Mouse (Mus musculus) cerebellum, postnatal 36 days (tissue): ENCODE measurements around the gene Gm11020.
"Not testable (repeated sequence)": the region's sequence is repeated elsewhere in the genome, so short reads cannot be mapped to it uniquely, and the experiment has no call there.

ENCODE experiments used
- DNase-seq, 2 experiments: peaks; one replicate each; pipeline ENCODE4 v3.0.0; 2021 to 2022; ENCODE audit warnings: mixed read lengths in 2 of 2

The Gm11020 gene

DNA sequence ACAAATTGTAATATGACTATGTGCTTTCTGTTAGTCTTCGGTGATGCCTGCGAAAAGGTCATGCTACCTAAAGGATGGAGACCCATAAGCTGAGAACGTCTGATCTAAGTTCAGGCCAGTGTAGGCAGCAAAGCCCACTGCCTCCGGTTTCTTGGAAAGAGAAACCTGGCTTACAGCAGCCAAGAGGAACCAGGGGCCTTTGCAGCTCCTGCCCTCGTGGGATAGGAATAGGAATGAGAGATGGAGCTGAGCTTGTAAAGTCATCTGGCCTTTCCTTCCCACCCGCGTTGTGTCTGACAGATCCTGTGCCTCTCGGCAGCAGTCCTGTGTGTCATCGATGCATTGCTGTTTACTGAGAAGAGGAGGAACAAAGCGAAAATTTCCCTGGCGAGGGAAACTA lies at the start of gene Gm11020:
Gene Gm11020 (plus strand): TSS at position 301 of the 400 bp plus-strand sequence.
- not testable (repeated sequence) for DNase-seq

DNA sequence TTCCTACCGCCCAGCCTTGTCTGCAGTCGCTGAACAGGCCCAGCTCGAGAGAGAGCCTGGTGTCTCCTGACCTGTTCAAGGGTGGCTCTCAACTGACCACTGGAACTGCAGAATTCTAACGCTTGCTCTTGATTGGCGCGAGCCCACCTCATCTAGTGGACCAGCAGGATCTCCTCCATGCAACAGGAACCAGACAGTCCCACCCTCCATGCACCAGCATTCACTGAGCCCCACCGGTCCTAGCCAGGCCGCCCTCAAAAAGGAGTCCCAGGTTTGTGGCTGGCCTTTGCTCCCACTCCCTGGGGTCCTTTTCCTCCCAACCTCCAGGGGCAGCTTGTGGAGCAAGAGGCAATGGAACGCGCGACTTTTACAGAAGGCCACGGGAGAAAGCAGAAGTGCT lies 28.3 kb upstream of the Gm11020 start, which contains the start of gene Cmtm2a:
Gene Cmtm2a (minus strand): TSS at position 101 of the 400 bp plus-strand sequence.
- DNase-seq: not testable (repeated sequence)

GRCm38 (mm10) chr8:104294396-104294795 lies 27.0 kb upstream of the Gm11020 start:
- no peak for DNase-seq

DNA sequence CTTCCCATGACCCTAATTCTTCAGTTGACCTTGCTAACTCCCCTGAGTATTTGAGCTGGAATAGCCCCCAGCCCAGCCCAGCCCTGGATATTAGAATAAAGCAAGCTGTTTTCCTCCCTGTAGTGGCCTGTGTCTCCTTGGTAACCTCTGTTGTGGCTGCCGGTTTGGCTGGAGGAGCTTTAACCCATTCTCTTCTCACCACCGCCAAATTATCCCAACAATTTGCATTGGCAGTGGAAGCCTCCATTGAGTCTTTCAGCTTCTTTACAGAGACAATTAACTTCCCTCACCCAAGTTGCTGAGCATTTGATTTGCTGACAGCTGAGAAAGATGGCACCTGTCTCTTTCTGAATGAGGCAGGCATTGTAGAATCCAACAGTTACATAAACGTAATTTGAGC lies 19.8 kb upstream of the Gm11020 start:
- DNase-seq: not testable (repeated sequence)

- DNase-seq: not testable (repeated sequence)
Measured at GRCm38 (mm10) chr8:104302536-104302935, 18.8 kb upstream of the Gm11020 start.

DNA sequence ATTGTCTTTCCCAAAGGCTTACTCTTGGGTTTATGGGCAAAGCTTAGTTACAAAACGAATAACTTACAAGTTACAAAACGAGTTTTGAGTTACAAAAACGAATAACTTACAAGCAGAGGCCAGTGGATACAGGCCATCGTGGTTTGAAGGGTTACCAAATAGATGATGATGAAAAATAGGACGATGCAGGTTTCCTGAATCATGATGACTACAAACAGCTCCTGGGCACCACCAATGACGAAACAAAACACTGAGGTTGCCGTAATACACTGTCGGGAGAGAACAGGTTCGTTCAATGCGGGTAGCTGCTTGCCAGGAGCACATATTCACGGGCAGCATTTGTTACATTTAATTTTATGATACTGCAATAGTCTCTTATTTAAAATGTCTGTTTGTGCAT lies 16.4 kb upstream of the Gm11020 start:
- no peak for DNase-seq

DNA sequence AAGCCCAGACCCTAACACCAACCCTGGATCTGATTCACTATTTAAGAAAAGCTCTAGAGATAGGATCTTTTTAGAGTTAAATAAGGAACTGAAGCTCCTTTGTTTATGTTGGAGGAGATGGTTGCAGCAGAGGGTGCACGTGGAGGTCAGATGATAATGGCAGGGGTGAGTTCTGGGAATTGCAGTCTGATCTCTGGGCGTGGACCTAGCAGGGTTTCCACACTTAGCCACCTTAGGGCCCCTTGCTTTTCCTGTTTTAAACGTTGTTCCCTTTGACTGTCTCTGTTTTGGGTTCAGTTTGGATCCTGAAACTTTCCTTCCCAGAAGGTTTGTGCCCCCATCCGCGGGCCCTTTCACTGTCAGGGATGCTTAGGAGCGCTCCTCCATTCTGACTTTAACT lies 13.0 kb upstream of the Gm11020 start:
- DNase-seq: not testable (repeated sequence)

GRCm38 (mm10) chr8:104309441-104310155 lies 11.8 kb upstream of the Gm11020 start, which contains the start of the genes Gm45711 and Cmtm1:
Gm45711 (minus strand) TSS chr8:104310081.
Cmtm1 (minus strand) TSS chr8:104310145.
- DNase-seq: peak; percentile 25 to 29

GRCm38 (mm10) chr8:104312023-104312422 lies 9.3 kb upstream of the Gm11020 start:
- not testable (repeated sequence) for DNase-seq

DNA sequence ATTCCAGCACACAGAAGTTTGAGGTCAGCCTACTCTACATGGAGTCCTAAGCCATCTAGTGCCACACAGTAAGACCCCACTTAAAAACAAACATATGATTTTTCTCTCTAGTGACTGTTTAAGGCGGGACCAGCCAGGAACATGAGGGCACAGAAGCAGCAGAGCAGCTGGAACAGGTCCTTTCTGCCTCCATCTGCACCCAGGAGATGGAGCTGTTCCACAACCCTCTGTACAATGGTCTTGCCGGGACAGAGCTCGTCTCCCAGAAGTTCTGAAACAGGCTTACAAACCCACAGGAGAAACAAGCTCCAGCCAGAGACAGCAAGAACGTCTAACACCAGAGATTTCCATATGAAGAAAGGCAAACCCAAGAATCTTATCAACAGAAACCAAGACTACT lies 8.1 kb upstream of the Gm11020 start:
- no peak for DNase-seq

DNA sequence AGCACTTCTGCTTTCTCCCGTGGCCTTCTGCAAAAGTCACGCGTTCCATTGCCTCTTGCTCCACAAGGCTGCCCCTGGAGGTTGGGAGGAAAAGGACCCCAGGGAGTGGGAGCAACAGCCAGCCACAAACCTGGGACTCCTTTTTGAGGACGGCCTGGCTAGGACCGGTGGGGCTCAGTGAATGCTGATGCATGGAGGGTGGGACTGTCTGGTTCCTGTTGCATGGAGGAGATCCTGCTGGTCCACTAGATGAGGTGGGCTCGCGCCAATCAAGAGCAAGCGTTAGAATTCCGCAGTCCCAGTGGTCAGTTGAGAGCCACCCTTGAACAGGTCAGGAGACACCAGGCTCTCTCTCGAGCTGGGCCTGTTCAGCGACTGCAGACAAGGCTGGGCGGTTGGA lies 563 bp downstream of the Gm11020 start, which contains the start of gene Cmtm2b:
Gene Cmtm2b (plus strand): TSS at position 301 of the 400 bp plus-strand sequence.
- not testable (repeated sequence) for DNase-seq

DNA sequence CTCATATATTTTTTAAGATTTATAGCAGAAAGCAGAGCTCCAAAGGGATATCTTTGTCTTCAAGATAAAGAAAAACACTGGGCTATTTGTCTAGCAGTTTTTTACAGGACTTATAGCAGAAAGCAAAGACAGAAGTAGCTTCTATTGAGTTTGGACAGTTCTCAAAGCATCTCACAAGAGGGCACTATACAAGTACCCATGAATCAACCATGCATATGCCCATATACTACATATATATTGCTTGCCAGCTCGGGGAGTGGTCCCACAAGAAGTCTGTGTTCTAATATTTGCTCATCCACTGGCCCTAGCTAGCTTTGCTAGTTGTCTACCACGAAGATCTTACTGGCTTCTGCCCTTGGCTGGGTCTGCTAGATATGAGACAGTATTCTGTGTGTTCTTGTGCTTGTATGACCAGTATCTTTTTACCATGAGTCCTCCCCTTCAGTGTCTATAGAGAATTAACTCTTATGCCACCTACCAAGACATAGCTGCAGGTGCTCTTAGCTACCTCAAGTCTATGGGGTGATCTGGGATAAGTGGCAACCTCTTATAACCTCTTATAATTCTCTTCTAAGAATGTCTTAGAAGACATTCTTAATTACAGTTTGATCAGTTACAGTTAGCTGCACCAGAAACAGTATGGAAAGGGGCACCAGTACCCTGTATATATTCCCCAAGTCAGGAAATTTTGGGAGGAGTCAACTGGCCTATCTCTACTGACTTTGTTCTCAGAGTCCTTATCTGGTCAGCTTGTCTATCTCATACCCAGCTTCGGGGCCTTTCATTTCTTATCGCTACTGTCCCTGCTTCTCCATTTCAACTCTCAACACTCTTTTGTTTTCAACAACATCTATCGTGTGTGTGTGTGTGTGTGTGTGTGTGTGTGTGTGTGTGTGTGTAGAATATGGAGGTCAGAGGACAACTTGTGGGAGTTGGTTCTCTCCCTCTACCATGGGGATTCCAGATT lies 11.6 kb downstream of the Gm11020 start:
- no peak for DNase-seq

- no peak for DNase-seq
Measured at GRCm38 (mm10) chr8:104333786-104334185, 12.4 kb downstream of the Gm11020 start.

DNA sequence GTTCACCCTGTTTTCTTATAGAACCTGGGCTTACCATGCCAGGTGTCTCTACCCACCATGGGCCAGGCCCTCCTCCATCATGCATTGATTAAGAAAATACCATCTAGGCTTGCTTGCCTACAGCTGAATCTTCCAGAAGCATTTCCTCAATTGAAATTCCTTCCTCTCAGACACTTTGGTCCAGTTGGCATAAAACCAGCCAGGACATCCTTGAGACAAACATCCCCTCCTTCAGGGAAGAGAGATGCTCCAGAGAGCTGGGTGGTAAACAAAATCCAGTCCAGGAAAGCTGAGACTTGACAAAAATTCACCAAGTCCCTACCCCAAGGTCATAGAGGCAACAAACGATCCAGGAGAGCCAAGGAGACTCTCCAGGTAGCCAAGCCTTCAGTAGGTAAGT lies 12.8 kb downstream of the Gm11020 start:
- DNase-seq: no peak

DNA sequence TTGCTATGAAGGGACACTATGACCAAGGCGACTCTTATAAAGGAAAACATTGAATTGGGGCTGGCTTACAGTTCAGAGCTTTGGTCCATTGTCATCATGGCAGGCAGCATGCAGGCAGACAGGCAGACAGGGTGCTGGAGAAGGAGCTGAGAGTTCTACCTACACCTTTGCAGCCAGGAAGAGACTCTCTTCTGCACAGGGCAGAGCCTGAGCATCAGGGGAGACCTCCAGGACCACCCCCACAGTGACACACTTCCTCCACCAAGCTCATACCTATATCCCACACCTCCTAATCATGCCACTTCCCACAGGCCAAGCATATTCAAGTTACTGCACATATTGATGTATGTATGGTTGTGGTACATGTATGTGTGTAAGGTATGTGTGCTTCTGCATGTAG lies 15.4 kb downstream of the Gm11020 start:
- DNase-seq: no peak

DNA sequence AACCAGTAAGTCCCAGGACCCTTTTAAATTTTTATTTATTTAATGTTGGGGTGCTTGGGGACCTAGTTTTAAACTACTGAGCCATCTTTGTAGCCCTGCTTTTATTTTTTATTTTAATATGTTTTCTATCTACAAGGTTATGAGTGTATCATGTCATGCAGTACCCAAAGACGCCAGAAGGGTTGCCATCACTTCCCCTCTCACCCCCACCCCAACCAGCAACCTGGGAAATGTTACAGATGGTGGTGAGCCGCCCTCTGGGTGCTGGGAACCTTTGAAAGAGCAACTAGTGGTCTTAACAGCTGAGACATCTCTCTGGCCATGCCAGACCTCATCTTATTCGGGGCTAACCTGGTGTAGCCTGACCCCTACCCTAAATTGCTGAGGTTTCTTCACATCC lies 16.5 kb downstream of the Gm11020 start:
- DNase-seq: no peak

- DNase-seq: no peak
Measured at GRCm38 (mm10) chr8:104339229-104339982, 18.0 kb downstream of the Gm11020 start, which contains the start of gene Cmtm3. Cmtm3 (plus strand) TSS chr8:104339410.

DNA sequence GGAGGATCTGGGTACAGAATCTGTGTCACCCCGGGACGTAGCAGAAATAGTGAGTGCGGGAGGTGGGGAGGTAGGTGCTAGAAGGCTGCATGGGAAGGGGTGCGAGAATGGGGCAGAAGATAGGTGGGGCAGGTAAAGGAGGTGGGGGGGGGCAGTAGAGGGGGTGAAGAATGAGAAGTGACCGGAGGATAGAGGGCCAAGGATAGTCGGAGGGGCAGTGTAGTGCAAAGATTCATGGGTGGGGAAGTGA lies 18.5 kb downstream of the Gm11020 start:
- DNase-seq: no peak

- peak; percentile 48 to 62 for DNase-seq
Measured at GRCm38 (mm10) chr8:104340233-104341105, 19.1 kb downstream of the Gm11020 start.

- DNase-seq: no peak
Measured at GRCm38 (mm10) chr8:104341106-104341561, 19.8 kb downstream of the Gm11020 start.

GRCm38 (mm10) chr8:104341678-104342077 lies 20.3 kb downstream of the Gm11020 start:
- DNase-seq: no peak

DNA sequence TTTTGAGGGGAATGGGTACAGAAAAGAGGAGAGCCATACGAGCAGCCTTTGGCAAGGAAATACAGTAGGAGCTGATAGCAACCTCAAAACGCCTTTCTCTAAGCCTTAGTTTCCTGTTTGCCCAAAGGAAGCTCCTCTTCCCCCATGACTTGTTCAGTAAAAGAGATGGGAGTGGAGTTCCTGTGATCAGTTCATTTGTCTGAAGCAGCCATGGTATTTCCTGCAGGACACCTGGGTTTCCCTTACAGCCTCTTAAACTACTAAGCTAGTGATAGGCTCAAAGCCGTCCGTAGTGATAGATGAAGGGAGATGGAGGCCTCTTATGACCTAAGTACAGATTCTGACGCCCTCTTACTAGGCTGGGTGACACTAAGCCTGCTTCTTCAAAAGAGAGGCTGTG lies 21.1 kb downstream of the Gm11020 start:
- no peak for DNase-seq
